Mouse (Mus musculus): ENCODE data around the gene Slc5a2.
A peak's percentile ranks its signal among the peaks of the same experiment; 100 is the strongest.

Gene Slc5a2

GRCm38 (mm10) chr7:128300952-128301351 lies 35.5 kb downstream of the Slc5a2 start:
- DNase-seq (ENCODE audit: low spot score): no peak

GRCm38 (mm10) chr7:128302151-128302550 lies 36.7 kb downstream of the Slc5a2 start:
- DNase-seq (ENCODE audit: low spot score): no peak

- no peak for DNase-seq (ENCODE audit: low spot score)
These were observed 38.7 kb downstream of the Slc5a2 start for GRCm38 (mm10) chr7:128304198-128304597.

GRCm38 (mm10) chr7:128304907-128305306 lies 39.5 kb downstream of the Slc5a2 start:
- peak; percentile 77 for DNase-seq (ENCODE audit: low spot score)

GRCm38 (mm10) chr7:128307851-128308250 lies 42.4 kb downstream of the Slc5a2 start:
- DNase-seq (ENCODE audit: low spot score): no peak

GRCm38 (mm10) chr7:128309216-128309615 lies 43.8 kb downstream of the Slc5a2 start:
- no peak for DNase-seq (ENCODE audit: low spot score)

GRCm38 (mm10) chr7:128309776-128310175 lies 44.3 kb downstream of the Slc5a2 start:
- no peak for DNase-seq (ENCODE audit: low spot score)

GRCm38 (mm10) chr7:128310229-128310688 lies 44.8 kb downstream of the Slc5a2 start:
- no peak for DNase-seq (ENCODE audit: low spot score)

GRCm38 (mm10) chr7:128311263-128311662 lies 45.8 kb downstream of the Slc5a2 start:
- no peak for DNase-seq (ENCODE audit: low spot score)

GRCm38 (mm10) chr7:128311811-128312210 lies 46.4 kb downstream of the Slc5a2 start:
- DNase-seq (ENCODE audit: low spot score): no peak

GRCm38 (mm10) chr7:128312375-128313059 lies 47.1 kb downstream of the Slc5a2 start:
- no peak for DNase-seq (ENCODE audit: low spot score)

GRCm38 (mm10) chr7:128313601-128314000 lies 48.1 kb downstream of the Slc5a2 start:
- no peak for DNase-seq (ENCODE audit: low spot score)

GRCm38 (mm10) chr7:128314491-128314890 lies 49.0 kb downstream of the Slc5a2 start:
- no peak for DNase-seq (ENCODE audit: low spot score)

GRCm38 (mm10) chr7:128317011-128317410 lies 51.6 kb downstream of the Slc5a2 start:
- no peak for DNase-seq (ENCODE audit: low spot score)

GRCm38 (mm10) chr7:128319140-128319539 lies 53.7 kb downstream of the Slc5a2 start:
- DNase-seq (ENCODE audit: low spot score): no peak

GRCm38 (mm10) chr7:128320219-128320816 lies 54.9 kb downstream of the Slc5a2 start:
- no peak for DNase-seq (ENCODE audit: low spot score)

- peak; percentile 27 for DNase-seq (ENCODE audit: low spot score)
These were observed 55.8 kb downstream of the Slc5a2 start for GRCm38 (mm10) chr7:128321260-128321659.
